Mouse (Mus musculus) liver, embryonic 15.5 days (tissue): ENCODE measurements around the gene Adcyap1r1. TPM values are rescaled to one million over a fixed set of nuclear protein-coding genes. Genes with fewer than 3 reads are reported as not detected.
A peak's percentile ranks its signal among the peaks of the same experiment; 100 is the strongest.

Experiments used
- ATAC-seq: fragments of 200-750 bp; cut with Nextera tagmentation; 2 replicates; pipeline ENCODE4 v1.8.0; 2017; ENCODE audit warnings: moderate number of reproducible peaks, mild to moderate bottlenecking, moderate library complexity; ENCODE audit not compliant: insufficient read depth
- H3K27ac ChIP-seq: fragments of 300-500 bp; sonication (generic); replicated peaks from 2 replicates; pipeline ENCODE4 v1.5.1; 2015; ENCODE audit warnings: mild to moderate bottlenecking, inconsistent platforms
- H3K27me3 ChIP-seq: fragments of 300-500 bp; sonication (generic); 2 replicates; pipeline ENCODE4 v1.6.1; 2015; ENCODE audit warnings: mild to moderate bottlenecking, inconsistent platforms
- H3K36me3 ChIP-seq: fragments of 300-500 bp; sonication (generic); replicated peaks from 2 replicates; pipeline ENCODE4 v1.6.1; 2015; ENCODE audit warnings: moderate library complexity, mild to moderate bottlenecking, inconsistent platforms
- H3K4me1 ChIP-seq: fragments of 300-500 bp; sonication (generic); replicated peaks from 2 replicates; pipeline ENCODE4 v1.6.1; 2015; ENCODE audit warnings: inconsistent platforms
- H3K4me2 ChIP-seq: fragments of 300-500 bp; sonication (generic); 2 replicates; pipeline ENCODE4 v1.6.1; 2015; ENCODE audit warnings: moderate library complexity, mild to moderate bottlenecking, inconsistent platforms
- H3K4me3 ChIP-seq: fragments of 300-500 bp; sonication (generic); replicated peaks from 2 replicates; pipeline ENCODE4 v1.5.1; 2015; ENCODE audit warnings: mild to moderate bottlenecking, inconsistent platforms
- H3K9ac ChIP-seq: fragments of 300-500 bp; sonication (generic); 2 replicates; pipeline ENCODE4 v1.6.1; 2015; ENCODE audit warnings: moderate library complexity, mild to moderate bottlenecking, inconsistent platforms
- H3K9me3 ChIP-seq: fragments of 300-500 bp; sonication (generic); replicated peaks from 2 replicates; pipeline ENCODE4 v1.6.1; 2016; ENCODE audit warnings: inconsistent platforms
- WGBS: fragments of 180-500 bp; shearing (Covaris S2); methylation state at CpG from one replicate; pipeline ENCODE4 v1.1.7; 2015; ENCODE audit warnings: mixed read lengths; ENCODE audit not compliant: insufficient replicate concordance; 5-methylcytosine and 5-hydroxymethylcytosine counted together
- polyA plus RNA-seq: library from polyadenylated mRNA; unstranded; fragments of >200 nt; fragmentation: Nextera tagmentation; extraction: Ambion mirVana; gene quantifications from 2 replicates; pipeline ENCODE4 v1.2.1, GENCODE M21; 2015

The Adcyap1r1 gene
- 0.10 and 0.24 TPM in 2 replicates for polyA plus RNA-seq

GRCm38 (mm10) chr6:55451771-55452371 lies at the start of gene Adcyap1r1:
Gene Adcyap1r1 (plus strand): TSS chr6:55451978.
- no peak for ATAC-seq
- no peak within 1 kb of the TSS for H3K27ac ChIP-seq
- H3K4me1 ChIP-seq: no peaks in the 10 kb centered on the region
- 0 out of 2 replicates have a peak within 1 kb of the TSS, but pooled peaks have one; percentile 10 for H3K4me3 ChIP-seq
- 2% methylated on average over 58 of the region's 58 CpGs for WGBS
- peak within 1 kb of the TSS; percentile 18; the same call in 1 of the 2 replicates for H3K4me2 ChIP-seq
- H3K9me3 ChIP-seq: no peaks in the 10 kb centered on the region
- peaks cover 66% of the 10 kb centered on the region for H3K27me3 ChIP-seq
- no peaks in the 10 kb centered on the region for H3K36me3 ChIP-seq
- no peak within 1 kb of the TSS for H3K9ac ChIP-seq

- no peak for ATAC-seq
- no peak overlapping the region for H3K27ac ChIP-seq
- no peaks in the 10 kb centered on the region for H3K36me3 ChIP-seq
- no peak overlapping the region for H3K4me2 ChIP-seq
- 46% methylated on average over 9 of the region's 9 CpGs for WGBS
- 0 out of 2 replicates have a peak, but pooled peaks cover 5% of the 10 kb centered on the region for H3K27me3 ChIP-seq
- no peaks in the 10 kb centered on the region for H3K4me1 ChIP-seq
- H3K9me3 ChIP-seq: no peaks in the 10 kb centered on the region
- H3K4me3 ChIP-seq: no peak overlapping the region
- H3K9ac ChIP-seq: no peak overlapping the region
Observed at GRCm38 (mm10) chr6:55402041-55402776, 49.6 kb upstream of the Adcyap1r1 start.

- Histone ChIP-seq H3K4me1 (no peaks in the 10 kb centered on the region), H3K27ac (no peak overlapping the region), H3K4me2 (no peak overlapping the region), H3K9ac (no peak overlapping the region), H3K36me3 (no peaks in the 10 kb centered on the region), H3K27me3 (no peaks in the 10 kb centered on the region), H3K9me3 (no peaks in the 10 kb centered on the region), H3K4me3 (no peak overlapping the region)
- no peak for ATAC-seq
- WGBS: 54% methylated on average over 9 of the region's 9 CpGs
Observed at GRCm38 (mm10) chr6:55403411-55404309, 48.1 kb upstream of the Adcyap1r1 start.

GRCm38 (mm10) chr6:55404421-55404990 lies 47.3 kb upstream of the Adcyap1r1 start:
- H3K4me1 ChIP-seq: no peaks in the 10 kb centered on the region
- H3K27me3 ChIP-seq: no peaks in the 10 kb centered on the region
- no peaks in the 10 kb centered on the region for H3K9me3 ChIP-seq
- no peak for ATAC-seq
- no peak overlapping the region for H3K9ac ChIP-seq
- no peak overlapping the region for H3K4me2 ChIP-seq
- no peak overlapping the region for H3K27ac ChIP-seq
- H3K36me3 ChIP-seq: no peaks in the 10 kb centered on the region
- 49% methylated on average over 5 of the region's 5 CpGs for WGBS
- no peak overlapping the region for H3K4me3 ChIP-seq

GRCm38 (mm10) chr6:55407345-55407744 lies 44.4 kb upstream of the Adcyap1r1 start:
- 53% methylated on average over 4 of the region's 4 CpGs for WGBS
- Histone ChIP-seq H3K4me2 (no peak overlapping the region), H3K9me3 (no peaks in the 10 kb centered on the region), H3K27me3 (no peaks in the 10 kb centered on the region; the same call in 1 of the 2 replicates), H3K27ac (no peak overlapping the region), H3K4me1 (no peaks in the 10 kb centered on the region), H3K4me3 (no peak overlapping the region), H3K9ac (no peak overlapping the region), H3K36me3 (no peaks in the 10 kb centered on the region)
- ATAC-seq: no peak

- Histone ChIP-seq H3K27ac (no peak overlapping the region), H3K4me3 (no peak overlapping the region), H3K27me3 (no peaks in the 10 kb centered on the region; the same call in 1 of the 2 replicates), H3K4me1 (no peaks in the 10 kb centered on the region), H3K4me2 (no peak overlapping the region), H3K9me3 (no peaks in the 10 kb centered on the region), H3K36me3 (no peaks in the 10 kb centered on the region), H3K9ac (no peak overlapping the region)
- WGBS: 25% methylated on average over 7 of the region's 7 CpGs
- no peak for ATAC-seq
Observed at GRCm38 (mm10) chr6:55410119-55410775, 41.5 kb upstream of the Adcyap1r1 start.

- no peaks in the 10 kb centered on the region; the same call in 1 of the 2 replicates for H3K27me3 ChIP-seq
- H3K9ac ChIP-seq: no peak overlapping the region
- no peak overlapping the region for H3K4me2 ChIP-seq
- 54% methylated on average over 5 of the region's 5 CpGs for WGBS
- no peaks in the 10 kb centered on the region for H3K4me1 ChIP-seq
- H3K36me3 ChIP-seq: no peaks in the 10 kb centered on the region
- ATAC-seq: no peak
- H3K4me3 ChIP-seq: no peak overlapping the region
- H3K9me3 ChIP-seq: no peaks in the 10 kb centered on the region
- no peak overlapping the region for H3K27ac ChIP-seq
Observed at GRCm38 (mm10) chr6:55410977-55411376, 40.8 kb upstream of the Adcyap1r1 start.

DNA sequence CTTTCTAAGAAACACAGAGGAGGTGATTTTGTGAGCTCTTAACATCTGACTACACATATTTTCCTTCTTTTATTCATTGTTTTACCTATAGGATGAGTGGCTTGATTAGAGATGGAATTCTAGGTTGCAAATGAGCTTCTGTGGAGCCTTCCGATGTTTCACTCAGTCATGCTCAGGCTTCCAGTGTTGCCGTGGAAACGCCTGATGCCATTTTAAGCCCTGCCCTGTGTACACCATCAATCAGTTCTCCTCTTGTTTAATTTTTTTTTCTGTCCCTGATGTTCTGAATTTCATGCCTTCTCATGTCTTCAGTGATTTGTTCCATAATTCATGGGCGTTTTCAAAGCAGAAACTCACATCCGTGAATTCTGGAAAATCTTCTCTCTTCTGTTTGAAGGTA lies 35.6 kb upstream of the Adcyap1r1 start:
- Histone ChIP-seq H3K4me3 (no peak overlapping the region), H3K27ac (no peak overlapping the region), H3K4me2 (no peak overlapping the region), H3K4me1 (no peaks in the 10 kb centered on the region), H3K36me3 (no peaks in the 10 kb centered on the region), H3K9ac (no peak overlapping the region), H3K9me3 (no peaks in the 10 kb centered on the region), H3K27me3 (no peaks in the 10 kb centered on the region; the same call in 1 of the 2 replicates)
- 69% methylated on average over 5 of the region's 5 CpGs for WGBS
- ATAC-seq: no peak

DNA sequence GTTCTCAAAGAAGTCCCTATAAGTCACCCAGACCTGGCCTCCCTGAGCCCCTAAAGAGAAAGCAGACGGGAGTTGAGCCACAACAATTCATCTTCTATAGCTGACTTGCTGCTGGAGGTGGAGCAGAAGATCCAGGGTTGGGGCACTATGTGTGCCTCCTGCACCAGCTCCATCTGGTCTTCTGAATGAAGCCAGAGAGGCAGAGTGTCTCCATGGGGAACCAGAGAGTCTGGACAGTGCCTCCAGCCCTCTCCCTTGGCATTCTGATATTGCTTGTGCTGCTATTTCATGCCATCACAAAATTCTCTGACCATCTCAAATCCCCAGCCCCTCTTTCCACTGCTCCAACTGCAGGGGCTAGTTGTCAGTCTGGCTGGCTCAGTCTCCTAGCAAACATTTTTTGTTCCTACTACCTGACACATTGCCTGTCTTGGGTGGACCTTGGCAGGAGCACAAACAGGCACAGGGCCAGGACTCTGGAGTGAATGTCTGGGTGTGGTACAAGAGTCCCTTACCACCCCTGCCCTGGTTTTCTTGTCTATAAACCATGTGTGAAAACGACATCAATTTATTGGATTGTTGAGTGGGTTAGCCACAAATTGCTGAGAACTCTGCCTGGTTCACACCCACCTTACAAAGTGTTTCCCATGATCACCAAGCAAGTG lies 32.9 kb upstream of the Adcyap1r1 start:
- Histone ChIP-seq H3K4me2 (no peak overlapping the region), H3K27ac (no peak overlapping the region), H3K4me1 (no peaks in the 10 kb centered on the region), H3K9ac (no peak overlapping the region), H3K9me3 (no peaks in the 10 kb centered on the region), H3K36me3 (no peaks in the 10 kb centered on the region), H3K27me3 (no peaks in the 10 kb centered on the region), H3K4me3 (no peak overlapping the region)
- ATAC-seq: no peak
- WGBS: 27% methylated on average over 2 of the region's 2 CpGs

DNA sequence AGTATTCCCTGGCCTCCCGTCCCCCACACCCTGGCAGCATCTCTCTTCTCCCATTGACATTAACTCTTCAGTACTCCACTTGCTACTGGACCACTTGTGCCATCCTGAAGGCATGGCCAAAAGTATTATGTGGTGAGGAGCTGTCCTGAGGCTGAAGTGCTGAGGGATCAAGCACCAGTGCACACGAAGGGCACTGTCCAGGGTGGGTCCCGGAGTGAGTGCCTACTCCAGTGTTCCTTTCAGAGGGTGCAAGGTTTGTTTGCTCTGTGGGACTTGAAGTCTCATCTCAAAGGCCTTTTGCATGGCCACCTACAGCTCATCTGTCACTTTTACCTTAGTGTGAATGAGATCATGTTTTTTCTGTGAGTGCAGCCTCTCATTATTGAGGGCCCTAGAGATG lies 31.4 kb upstream of the Adcyap1r1 start:
- ATAC-seq: no peak
- WGBS: 43% methylated on average over 3 of the region's 3 CpGs
- no peak overlapping the region for H3K4me3 ChIP-seq

More for the DNA sequence above, 31.4 kb upstream of the Adcyap1r1 start:
- no peaks in the 10 kb centered on the region for H3K9me3 ChIP-seq
- no peaks in the 10 kb centered on the region for H3K27me3 ChIP-seq
- no peak overlapping the region for H3K9ac ChIP-seq
- no peak overlapping the region for H3K27ac ChIP-seq
- no peaks in the 10 kb centered on the region for H3K4me1 ChIP-seq
- no peak overlapping the region for H3K4me2 ChIP-seq
- H3K36me3 ChIP-seq: no peaks in the 10 kb centered on the region
